Mouse (Mus musculus) liver, adult 2 months (tissue): ENCODE measurements at regions not wholly inside any gene's neighbourhood (a gene's known extent, or its start where the extent isn't known, plus 50 kb on each side); places are given as distances from the start of the nearest gene placed in this dataset.

ENCODE experiments used
- DNase-seq: peaks from one replicate; pipeline ENCODE4 v3.0.0-alpha.2; 2011; ENCODE audit warnings: low read depth, low spot score; ENCODE audit errors: extremely low read depth
- H3K27ac ChIP-seq: fragments of 200-500 bp; replicated peaks from 2 replicates; pipeline ENCODE4 v1.5.1; 2012; ENCODE audit warnings: low read depth, mild to moderate bottlenecking, control low read depth, inconsistent platforms, low read length; ENCODE audit not compliant: insufficient read depth
- H3K27me3 ChIP-seq: fragments of 200-500 bp; 2 replicates; pipeline ENCODE4 v1.6.1; 2012; ENCODE audit warnings: mild to moderate bottlenecking, moderate library complexity, low read length, inconsistent platforms; ENCODE audit not compliant: control insufficient read depth, insufficient read depth
- H3K36me3 ChIP-seq: fragments of 200-500 bp; 2 replicates; pipeline ENCODE4 v1.6.1; 2012; ENCODE audit warnings: low read length, inconsistent platforms; ENCODE audit not compliant: control insufficient read depth, insufficient read depth
- H3K4me1 ChIP-seq: fragments of 200-500 bp; 2 replicates; pipeline ENCODE4 v1.6.1; 2011; ENCODE audit warnings: low read length; ENCODE audit not compliant: control insufficient read depth, insufficient read depth
- H3K4me3 ChIP-seq: fragments of 200-500 bp; 2 replicates; pipeline ENCODE4 v1.5.1; 2011; ENCODE audit warnings: low read depth, mild to moderate bottlenecking, control low read depth, low read length, moderate library complexity; ENCODE audit not compliant: insufficient read depth
- H3K79me2 ChIP-seq: fragments of 200-500 bp; 2 replicates; pipeline ENCODE4 v1.6.1; 2012; ENCODE audit warnings: inconsistent platforms, mild to moderate bottlenecking, low read length, moderate library complexity; ENCODE audit not compliant: control insufficient read depth, insufficient read depth
- H3K9ac ChIP-seq: fragments of 200-500 bp; 2 replicates; pipeline ENCODE4 v1.6.1; 2012; ENCODE audit warnings: low read depth, mild to moderate bottlenecking, control low read depth, inconsistent platforms, low read length
- CTCF ChIP-seq: fragments of 200-500 bp; IDR thresholded peaks from 2 replicates; pipeline ENCODE4 v1.5.1; 2011; ENCODE audit warnings: low read depth, low read length, control low read depth
- POLR2A ChIP-seq: fragments of 200-500 bp; IDR thresholded peaks from 2 replicates; pipeline ENCODE4 v1.6.1; 2011; ENCODE audit warnings: low read length, control low read depth; ENCODE audit not compliant: insufficient read depth; ENCODE audit errors: extremely low read depth
- WGBS: fragments of 180-500 bp; shearing (Covaris S2); methylation state at CpG from one replicate; pipeline ENCODE4 v1.1.7; 2018; 5-methylcytosine and 5-hydroxymethylcytosine counted together

GRCm38 (mm10) chr6:99964540-99964939, 238.3 kb upstream of the Prok2 start:
- Histone ChIP-seq H3K27me3 (no peaks in the 10 kb centered on the region), H3K36me3 (no peaks in the 10 kb centered on the region), H3K79me2 (no peaks in the 10 kb centered on the region), H3K27ac (no peak overlapping the region), H3K4me3 (no peak overlapping the region), H3K4me1 (0 out of 2 replicates have a peak, but pooled peaks cover 1% of the 10 kb centered on the region), H3K9ac (no peak overlapping the region)
- DNase-seq, result no peak
- TF ChIP-seq POLR2A (no peak), CTCF (no peak)
- 92% methylated on average over 3 of the region's 3 CpGs for WGBS

GRCm38 (mm10) chr6:99964007-99964406, 237.8 kb upstream of the Prok2 start:
- TF ChIP-seq POLR2A (no peak), CTCF (no peak)
- Histone ChIP-seq H3K4me3 (no peak overlapping the region), H3K27ac (no peak overlapping the region), H3K9ac (no peak overlapping the region), H3K27me3 (no peaks in the 10 kb centered on the region), H3K4me1 (0 out of 2 replicates have a peak, but pooled peaks cover under 1% of the 10 kb centered on the region), H3K36me3 (no peaks in the 10 kb centered on the region), H3K79me2 (no peaks in the 10 kb centered on the region)
- no peak for DNase-seq
- WGBS, result 95% methylated on average over 4 of the region's 4 CpGs

GRCm38 (mm10) chr6:99959371-99959770, 233.2 kb upstream of the Prok2 start:
- no peak for TF ChIP-seq CTCF
- TF ChIP-seq POLR2A, result no peak
- Histone ChIP-seq H3K36me3 (no peaks in the 10 kb centered on the region), H3K27me3 (no peaks in the 10 kb centered on the region), H3K9ac (no peak overlapping the region), H3K4me3 (no peak overlapping the region), H3K4me1 (no peaks in the 10 kb centered on the region), H3K27ac (no peak overlapping the region), H3K79me2 (no peaks in the 10 kb centered on the region)
- 82% methylated on average over 4 of the region's 4 CpGs for WGBS
- DNase-seq, result no peak

DNA sequence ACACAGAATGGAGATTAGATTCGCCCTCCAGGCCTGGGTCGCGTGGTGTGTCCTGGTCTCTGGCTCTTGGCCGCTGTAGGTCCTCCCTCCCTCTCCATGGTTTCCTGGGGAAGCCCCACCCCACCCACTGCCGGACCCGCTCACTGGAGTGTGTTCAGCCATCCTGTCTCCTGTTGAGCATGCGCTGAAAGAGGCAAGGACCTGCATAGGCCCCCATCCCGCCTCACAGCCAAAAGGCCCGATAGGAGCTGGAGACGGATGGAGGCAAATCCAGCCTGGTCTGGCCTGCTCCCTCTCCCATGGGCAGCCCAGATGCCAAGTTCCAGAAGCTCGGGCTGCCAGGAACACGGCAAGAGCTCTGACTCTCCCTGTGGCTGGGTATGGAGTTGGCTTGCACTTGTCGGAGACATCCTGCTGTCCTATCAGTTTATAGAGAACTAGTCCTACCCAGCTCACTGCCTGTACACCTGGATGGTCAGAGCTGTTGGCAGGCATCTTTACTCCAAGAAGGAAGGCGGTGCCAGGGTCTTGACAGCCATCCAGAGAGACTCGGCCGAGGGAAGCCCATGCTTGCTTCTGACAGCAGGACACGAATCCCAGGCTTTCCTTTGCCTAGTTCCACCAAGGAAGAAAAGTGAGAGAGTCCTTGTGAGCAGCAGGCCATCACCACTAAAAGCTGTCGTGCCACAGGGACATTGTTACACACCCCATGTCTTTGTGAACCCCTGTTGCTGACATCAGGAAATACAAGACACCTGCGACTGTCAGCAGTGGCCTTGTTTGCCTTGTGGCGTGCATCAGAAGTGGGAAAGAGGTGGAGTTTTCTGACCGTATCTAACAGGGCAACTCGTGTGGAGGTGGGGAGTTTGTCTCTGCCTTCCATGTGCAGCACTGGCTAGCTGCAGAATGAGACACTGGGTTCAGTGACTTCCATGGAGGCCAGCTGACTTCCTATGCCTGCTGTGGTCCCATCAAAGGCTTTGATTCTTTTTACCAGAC, 228.9 kb upstream of the Prok2 start:
- 82% methylated on average over 22 of the region's 22 CpGs for WGBS
- no peak for DNase-seq
- TF ChIP-seq POLR2A (no peak), CTCF (no peak)

DNA sequence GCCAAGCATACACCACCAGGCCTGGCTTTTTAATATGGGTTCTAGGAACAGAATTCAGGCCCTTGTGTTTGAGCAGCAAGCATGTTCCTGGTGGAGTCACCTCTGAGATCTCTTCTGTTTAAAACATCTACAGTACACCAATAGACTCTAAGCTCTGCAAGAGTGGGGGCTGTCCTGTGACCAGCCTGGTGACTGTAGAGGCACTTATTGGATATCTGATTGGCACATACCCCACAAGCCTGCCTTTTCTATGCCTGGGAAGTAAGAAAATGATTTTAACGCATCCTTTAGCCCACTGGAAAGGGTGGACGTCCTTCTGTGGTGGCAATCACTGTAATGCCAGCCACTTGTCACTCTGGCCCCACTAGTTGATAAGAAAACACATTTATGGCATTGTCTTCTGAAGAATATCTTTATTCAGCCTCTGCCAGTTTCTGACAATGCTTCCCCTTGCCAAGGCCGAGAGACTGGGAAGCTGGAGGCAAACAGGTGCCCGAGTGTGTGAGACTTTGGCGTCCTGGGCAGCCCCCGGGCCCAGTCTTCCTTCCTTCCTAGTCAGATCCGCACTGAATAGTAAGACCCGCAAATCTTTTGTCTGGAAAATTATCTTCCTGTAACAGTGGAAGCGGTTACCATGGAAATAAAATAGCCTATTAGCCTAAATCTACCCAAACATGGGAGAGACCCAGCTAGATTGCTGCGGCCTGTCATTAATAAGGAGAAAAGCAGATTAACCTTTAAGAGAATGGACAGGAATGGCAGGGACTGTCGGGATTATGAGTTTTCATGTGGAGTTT, 228.0 kb upstream of the Prok2 start:
- no peak for DNase-seq
- Histone ChIP-seq H3K9ac (no peak overlapping the region), H3K4me1 (no peaks in the 10 kb centered on the region), H3K36me3 (no peaks in the 10 kb centered on the region), H3K27ac (no peak overlapping the region), H3K4me3 (no peak overlapping the region), H3K27me3 (no peaks in the 10 kb centered on the region), H3K79me2 (no peaks in the 10 kb centered on the region)
- TF ChIP-seq CTCF, result no peak
- TF ChIP-seq POLR2A, result no peak
- whole genome bisulfite sequencing, result 79% methylated on average over 11 of the region's 11 CpGs

More for the DNA sequence above, 228.9 kb upstream of the Prok2 start:
- Histone ChIP-seq H3K27me3 (no peaks in the 10 kb centered on the region), H3K79me2 (no peaks in the 10 kb centered on the region), H3K36me3 (no peaks in the 10 kb centered on the region), H3K27ac (no peak overlapping the region), H3K9ac (no peak overlapping the region), H3K4me3 (no peak overlapping the region), H3K4me1 (no peaks in the 10 kb centered on the region)
